Mouse (Mus musculus) cerebellum, adult 2 months (tissue): ENCODE measurements around the gene Gna11.

ENCODE experiments used
- CTCF ChIP-seq: fragments of 200-500 bp; IDR thresholded peaks from 2 replicates; pipeline ENCODE4 v1.5.1; 2011; ENCODE audit warnings: low read depth, mild to moderate bottlenecking, control low read depth, low read length, moderate library complexity, borderline replicate concordance; ENCODE audit not compliant: insufficient read depth
- POLR2A ChIP-seq: fragments of 200-500 bp; IDR thresholded peaks from 2 replicates; pipeline ENCODE4 v1.6.1; 2011; ENCODE audit warnings: low read length, control low read depth, borderline replicate concordance; ENCODE audit not compliant: insufficient read depth

GRCm38 (mm10) chr10:81541803-81542202 is 3.2 kb downstream of the Gna11 start:
- TF ChIP-seq CTCF (no peak), POLR2A (no peak)
